Mouse (Mus musculus) liver, embryonic 14.5 days (tissue): ENCODE data around the gene Tmem126a. TPM values are rescaled to one million over a fixed set of nuclear protein-coding genes. Genes with fewer than 3 reads are reported as not detected.
A peak's percentile ranks its signal among the peaks of the same experiment; 100 is the strongest.

Experiments
- ATAC-seq: fragments of 200-750 bp; cut with Nextera tagmentation; 2 replicates; pipeline ENCODE4 v1.8.0; 2017; ENCODE audit warnings: moderate number of reproducible peaks, mild to moderate bottlenecking, moderate library complexity; ENCODE audit not compliant: insufficient read depth
- DNase-seq, 3 experiments: peaks; one replicate each; pipeline ENCODE4 v3.0.0-alpha.2; 2012 to 2013; ENCODE audit warnings: low read depth in 3 of 3, low spot score in 3 of 3
- H3K27ac ChIP-seq: fragments of 300-500 bp; sonication (generic); 2 replicates; pipeline ENCODE4 v1.5.1; 2014; ENCODE audit warnings: moderate library complexity, mild to moderate bottlenecking, control low read depth, inconsistent platforms
- H3K27me3 ChIP-seq: fragments of 300-500 bp; sonication (generic); 2 replicates; pipeline ENCODE4 v1.6.1; 2014; ENCODE audit warnings: mild to moderate bottlenecking, low read length, moderate library complexity; ENCODE audit not compliant: control insufficient read depth, insufficient read depth
- H3K36me3 ChIP-seq: fragments of 300-500 bp; sonication (generic); replicated peaks from 2 replicates; pipeline ENCODE4 v1.6.1; 2014; ENCODE audit warnings: low read depth; ENCODE audit not compliant: control insufficient read depth, insufficient read depth
- H3K4me1 ChIP-seq, 2 experiments: fragments of 200-500 bp in 1 of 2; fragments of 300-500 bp in 1 of 2; sonication (generic) in 1 of 2; replicated peaks; 2 replicates each; pipeline ENCODE4 v1.6.1; 2012 to 2014; ENCODE audit warnings: antibody characterized with exemption in 1 of 2, inconsistent platforms in 1 of 2, low read length in 1 of 2; ENCODE audit not compliant: control insufficient read depth in 2 of 2, insufficient read depth in 2 of 2
- H3K4me2 ChIP-seq: fragments of 300-500 bp; sonication (generic); 2 replicates; pipeline ENCODE4 v1.6.1; 2014; ENCODE audit warnings: low read depth, mild to moderate bottlenecking, control low read depth, moderate library complexity
- H3K4me3 ChIP-seq, 2 experiments: fragments of 200-500 bp in 1 of 2; fragments of 300-500 bp in 1 of 2; sonication (generic) in 1 of 2; 2 replicates each; pipeline ENCODE4 v1.5.1; 2012 to 2014; ENCODE audit warnings: low read depth in 2 of 2, low read length in 2 of 2, mild to moderate bottlenecking in 2 of 2, control low read depth in 1 of 2, inconsistent platforms in 1 of 2, moderate library complexity in 1 of 2; ENCODE audit not compliant: insufficient read depth in 1 of 2
- H3K9ac ChIP-seq: fragments of 300-500 bp; sonication (generic); replicated peaks from 2 replicates; pipeline ENCODE4 v1.6.1; 2014; ENCODE audit warnings: mild to moderate bottlenecking, control low read depth, moderate library complexity
- H3K9me3 ChIP-seq: fragments of 300-500 bp; sonication (generic); 2 replicates; pipeline ENCODE4 v1.6.1; 2016; ENCODE audit warnings: low read length, mixed read lengths; ENCODE audit not compliant: control insufficient read depth
- CTCF ChIP-seq: IDR thresholded peaks from 2 replicates; pipeline ENCODE4 v1.5.1; 2016; ENCODE audit warnings: antibody characterized with exemption, low read depth, control low read depth
- EP300 ChIP-seq: IDR thresholded peaks from 2 replicates; pipeline ENCODE4 v1.6.1; 2016; ENCODE audit warnings: antibody characterized with exemption, low read depth
- WGBS: fragments of 180-500 bp; shearing (Covaris S2); extraction: QIAGEN DNeasy Blood & Tissue Kit; methylation state at CpG from one replicate; pipeline ENCODE4 v1.1.7; 2014; ENCODE audit not compliant: insufficient replicate concordance; 5-methylcytosine and 5-hydroxymethylcytosine counted together
- polyA plus RNA-seq, 2 experiments: library from polyadenylated mRNA; depleted of rRNA in 1 of 2; stranded (reverse) in 1 of 2; unstranded in 1 of 2; fragments of >200 nt; fragmentation: Nextera tagmentation in 1 of 2; extraction: Ambion mirVana in 1 of 2; gene quantifications; 2 replicates each; pipeline versions ENCODE4 v1.2.1 to v1.2.3; 2012 to 2014

Gene Tmem126a
- 13.3 and 17.0 TPM in 2 replicates for polyA plus RNA-seq (2012; rRNA removed)
- polyA plus RNA-seq (2014; fragmentation: Nextera tagmentation; extraction: Ambion mirVana): 45.9 and 47.7 TPM in 2 replicates

GRCm38 (mm10) chr7:90456845-90457468 lies at the start of gene Tmem126a:
Tmem126a (minus strand) TSS chr7:90457229.
- WGBS: under 1% methylated on average over 41 of the region's 41 CpGs
- DNase-seq: peak; percentile 67 to 79 (median 73)

DNA sequence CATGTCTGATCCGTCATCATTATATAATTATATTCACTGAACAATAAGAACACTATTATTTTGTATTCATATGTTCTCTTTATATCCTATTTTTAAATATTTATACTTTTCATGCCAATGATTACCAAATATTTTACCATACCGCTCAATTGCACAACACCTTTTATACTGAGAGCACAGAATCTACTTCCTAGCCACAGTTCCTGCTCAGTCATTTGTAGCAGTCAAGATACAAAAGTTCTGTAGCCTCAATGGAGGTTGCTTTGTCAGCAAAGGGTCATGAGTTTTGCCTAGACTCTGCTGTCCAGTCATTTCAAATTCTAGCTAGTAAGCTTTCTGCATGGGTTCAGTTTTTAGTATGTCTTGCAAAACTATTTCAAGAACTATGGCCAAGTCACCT lies 25.6 kb upstream of the Tmem126a start:
- no peak for DNase-seq
- Histone ChIP-seq H3K27ac (no peak overlapping the region), H3K9ac (no peak overlapping the region), H3K4me3 (no peak overlapping the region), H3K27me3 (no peaks in the 10 kb centered on the region; the same call in 1 of the 2 replicates), H3K4me2 (no peak overlapping the region), H3K4me1 (no peaks in the 10 kb centered on the region), H3K9me3 (no peaks in the 10 kb centered on the region), H3K36me3 (no peaks in the 10 kb centered on the region)
- WGBS: 66% methylated on average over 2 of the region's 2 CpGs
- ATAC-seq: no peak
- TF ChIP-seq EP300 (no peak), CTCF (no peak)

More at GRCm38 (mm10) chr7:90456845-90457468, at the start of gene Tmem126a:
- peak within 1 kb of the TSS; percentile 76 for H3K9ac ChIP-seq
- peak; percentile 91 for ATAC-seq
- no peak for TF ChIP-seq EP300
- TF ChIP-seq CTCF: peak; percentile 70
- H3K27ac ChIP-seq: peak within 1 kb of the TSS; percentile 57
- no peaks in the 10 kb centered on the region for H3K9me3 ChIP-seq
- H3K4me3 ChIP-seq: peak within 1 kb of the TSS; percentile 71 to 74
- no peaks in the 10 kb centered on the region for H3K27me3 ChIP-seq
- peaks cover 5% of the 10 kb centered on the region; the same call in 1 of the 2 replicates for H3K36me3 ChIP-seq
- peak within 1 kb of the TSS; percentile 93 for H3K4me2 ChIP-seq
- peaks cover 9 to 13% of the 10 kb centered on the region in 2 experiments; a peak in 3 of 4 replicates for H3K4me1 ChIP-seq

GRCm38 (mm10) chr7:90476313-90477245 lies 19.6 kb upstream of the Tmem126a start, which contains the start of gene Dlg2:
Dlg2 (plus strand) TSS chr7:90476672.
- Histone ChIP-seq H3K4me1 (peaks cover 8 to 11% of the 10 kb centered on the region in 2 experiments), H3K27ac (peak within 1 kb of the TSS; percentile 28), H3K4me3 (peak within 1 kb of the TSS; percentile 70 to 93), H3K36me3 (no peaks in the 10 kb centered on the region), H3K9ac (peak within 1 kb of the TSS; percentile 74), H3K27me3 (peaks cover 2% of the 10 kb centered on the region; the same call in 1 of the 2 replicates), H3K4me2 (peak within 1 kb of the TSS; percentile 98), H3K9me3 (no peaks in the 10 kb centered on the region)
- WGBS: under 1% methylated on average over 32 of the region's 32 CpGs
- DNase-seq (no peak), ATAC-seq (no peak)
- TF ChIP-seq EP300: no peak
- TF ChIP-seq CTCF: no peak

DNA sequence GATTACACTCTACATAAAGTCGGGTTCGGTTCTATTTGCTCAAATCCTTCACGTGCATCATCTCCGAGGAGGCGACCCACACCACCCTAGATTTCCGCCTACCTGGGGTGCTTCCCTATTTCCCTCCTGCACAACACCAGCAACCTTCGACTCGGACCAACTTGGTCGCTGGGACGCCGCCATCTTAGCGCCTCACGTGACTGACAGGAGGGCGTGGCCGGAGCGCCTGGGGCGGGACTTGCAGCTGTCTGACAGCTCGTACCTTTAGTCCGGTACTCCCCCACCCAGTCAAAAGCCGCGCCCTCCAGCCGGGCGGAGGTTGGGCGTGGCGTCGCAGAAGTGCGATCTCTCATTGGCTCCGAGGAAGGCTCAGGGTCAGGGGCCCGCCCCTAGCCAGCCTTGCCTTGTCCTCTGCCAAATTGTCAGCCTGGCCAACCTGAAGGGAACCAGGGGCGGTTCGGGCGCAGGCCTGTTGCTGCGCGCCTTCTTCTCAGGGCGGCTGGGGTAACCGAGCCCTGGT lies 18.8 kb upstream of the Tmem126a start, which contains the start of gene Tmem126b:
Gene Tmem126b (minus strand): TSS at position 209 of the 520 bp plus-strand sequence.
- peak within 1 kb of the TSS; percentile 74 for H3K9ac ChIP-seq
- peak within 1 kb of the TSS; percentile 70 to 93 for H3K4me3 ChIP-seq
- peak within 1 kb of the TSS; percentile 28 for H3K27ac ChIP-seq
- no peak for TF ChIP-seq EP300
- no peak for TF ChIP-seq CTCF
- H3K4me2 ChIP-seq: peak within 1 kb of the TSS; percentile 98
- H3K36me3 ChIP-seq: no peaks in the 10 kb centered on the region
- H3K4me1 ChIP-seq: peaks cover 8 to 11% of the 10 kb centered on the region in 2 experiments
- DNase-seq (peak; percentile 97 to 98 (median 98)), ATAC-seq (peak; percentile 100)
- peaks cover 2% of the 10 kb centered on the region; the same call in 1 of the 2 replicates for H3K27me3 ChIP-seq
- no peaks in the 10 kb centered on the region for H3K9me3 ChIP-seq
- WGBS: 0% methylated on average over 36 of the region's 36 CpGs
